Comparison of ENCODE assay signal across 22 mouse cellular contexts in genomic region chr7:65630661-65631060, GRCm38 (mm10).
"Had no signal": no experiment of that assay in that cellular context is flagged by ENCODE, and none has a peak within 500 bp of the region (broad histone marks: within the 10 kb centered on the region; RNA-seq: fewer than 3 reads in every experiment).

No protein-coding gene starts in this region.

- H3K27me3 ChIP-seq: heart, embryonic 13.5 days; heart, embryonic 15.5 days; hindbrain, embryonic 12.5 days; intestine, embryonic 15.5 days; kidney, embryonic 15.5 days; limb, embryonic 13.5 days; limb, embryonic 15.5 days; liver, embryonic 12.5 days had no signal

- H3K4me1 ChIP-seq: heart, embryonic 13.5 days; heart, embryonic 15.5 days; kidney, embryonic 15.5 days; limb, embryonic 13.5 days; limb, embryonic 15.5 days; liver, embryonic 12.5 days had no signal

- H3K4me3 ChIP-seq: gastrocnemius, adult 2 months; heart, adult 2 months; heart, embryonic 13.5 days; heart, embryonic 15.5 days; hindbrain, embryonic 10.5 days; hindbrain, embryonic 12.5 days; intestine, embryonic 15.5 days; kidney, embryonic 15.5 days; limb, embryonic 13.5 days; limb, embryonic 15.5 days; liver, embryonic 12.5 days had no signal

- DNase-seq: gastrocnemius, adult 2 months; gastrocnemius, postnatal 10 days; gastrocnemius, postnatal 25 days; heart, adult 2 months; heart, postnatal 4 days; kidney, adult 18-20 months; kidney, adult 9 months; kidney, postnatal 14 days; kidney, postnatal 36 days; layer of hippocampus, adult 9-11 months; left cerebral cortex, postnatal 4 days had no signal

- H3K36me3 ChIP-seq: heart, embryonic 13.5 days; heart, embryonic 15.5 days; hindbrain, embryonic 10.5 days; hindbrain, embryonic 12.5 days; intestine, embryonic 15.5 days; kidney, embryonic 15.5 days; limb, embryonic 13.5 days; limb, embryonic 15.5 days; liver, embryonic 12.5 days had no signal

- H3K27ac ChIP-seq: gastrocnemius, adult 2 months; heart, adult 2 months; heart, embryonic 13.5 days; heart, embryonic 15.5 days; hindbrain, embryonic 10.5 days; hindbrain, embryonic 12.5 days; hindbrain, embryonic 14.5 days; intestine, embryonic 15.5 days; kidney, embryonic 15.5 days; kidney, postnatal 0 days; limb, embryonic 13.5 days; limb, embryonic 15.5 days; liver, embryonic 12.5 days had no signal
